Mouse (Mus musculus) T-helper 1 cell (primary cell): ENCODE data around the gene Negr1.

Source experiments
- in situ Hi-C: fragments of 300-600 bp; cut with MboI, MseI; formaldehyde crosslinking; loops from one replicate; pipeline ENCODE4 v1.15.1; 2025; ENCODE audit warnings: high pct_unique_total_duplicates

Negr1 gene

GRCm38 (mm10) chr3:156796061-156796691, 234.6 kb downstream of the Negr1 start:
- in situ Hi-C loops: no loop called here

GRCm38 (mm10) chr3:156799228-156799627, 237.6 kb downstream of the Negr1 start:
- in situ Hi-C loops: no loop called here

- in situ Hi-C loops: no loop called here
Observed at GRCm38 (mm10) chr3:156809836-156810235, 248.2 kb downstream of the Negr1 start.

- in situ Hi-C loops: no loop called here
Observed at GRCm38 (mm10) chr3:156816938-156817337, 255.3 kb downstream of the Negr1 start.

- in situ Hi-C loops: no loop called here
Observed at GRCm38 (mm10) chr3:156817452-156817851, 255.9 kb downstream of the Negr1 start.

GRCm38 (mm10) chr3:156823039-156823438, 261.4 kb downstream of the Negr1 start:
- in situ Hi-C loops: no loop called here

- in situ Hi-C loops: no loop called here
Observed at GRCm38 (mm10) chr3:156833920-156834319, 272.3 kb downstream of the Negr1 start.

- in situ Hi-C loops: no loop called here
Observed at GRCm38 (mm10) chr3:156838550-156838949, 277.0 kb downstream of the Negr1 start.

GRCm38 (mm10) chr3:156848385-156848784, 286.8 kb downstream of the Negr1 start:
- in situ Hi-C loops: no loop called here

GRCm38 (mm10) chr3:156851921-156852320, 290.3 kb downstream of the Negr1 start:
- in situ Hi-C loops: no loop called here

GRCm38 (mm10) chr3:156870239-156870921, 308.8 kb downstream of the Negr1 start:
- in situ Hi-C loops: no loop called here

- in situ Hi-C loops: no loop called here
Observed at GRCm38 (mm10) chr3:156870922-156871257, 309.3 kb downstream of the Negr1 start.

- in situ Hi-C loops: no loop called here
Observed at GRCm38 (mm10) chr3:156871641-156872196, 310.1 kb downstream of the Negr1 start.

- in situ Hi-C loops: no loop called here
Observed at GRCm38 (mm10) chr3:156876551-156876950, 315.0 kb downstream of the Negr1 start.

GRCm38 (mm10) chr3:156882129-156882528, 320.5 kb downstream of the Negr1 start:
- in situ Hi-C loops: no loop called here

GRCm38 (mm10) chr3:156883873-156884272, 322.3 kb downstream of the Negr1 start:
- in situ Hi-C loops: no loop called here

- in situ Hi-C loops: no loop called here
Observed at GRCm38 (mm10) chr3:156885689-156886088, 324.1 kb downstream of the Negr1 start.

GRCm38 (mm10) chr3:156886915-156887314, 325.3 kb downstream of the Negr1 start:
- in situ Hi-C loops: no loop called here

GRCm38 (mm10) chr3:156890986-156891385, 329.4 kb downstream of the Negr1 start:
- in situ Hi-C loops: no loop called here

- in situ Hi-C loops: no loop called here
Observed at GRCm38 (mm10) chr3:156895322-156895721, 333.7 kb downstream of the Negr1 start.

- in situ Hi-C loops: no loop called here
Observed at GRCm38 (mm10) chr3:156896106-156896505, 334.5 kb downstream of the Negr1 start.

GRCm38 (mm10) chr3:156896552-156896951, 335.0 kb downstream of the Negr1 start:
- in situ Hi-C loops: no loop called here

GRCm38 (mm10) chr3:156901140-156901539, 339.5 kb downstream of the Negr1 start:
- in situ Hi-C loops: no loop called here
